ENCODE assay signal across 8 mouse cellular contexts in genomic region chr6:88199718-88200692, GRCm38 (mm10). TPM values are rescaled to one million over a fixed set of nuclear protein-coding genes. Genes with fewer than 3 reads are reported as not detected.
DNase-seq lines count a peak whose midpoint lies in the region; ATAC-seq and TF ChIP-seq lines count a peak whose summit lies in the region.

No protein-coding gene starts in this region.

- H3K27me3 ChIP-seq in E14TG2a.4 (ENCODE audit: insufficient read depth, low read length): peaks cover 99% of the 10 kb centered on the region
- H3K27me3 ChIP-seq in heart, embryonic 16.5 days (ENCODE audit: control insufficient read depth, insufficient read depth, low read length): peaks cover 85% of the 10 kb centered on the region
- H3K27me3 ChIP-seq in liver, embryonic 16.5 days (ENCODE audit: control insufficient read depth, insufficient read depth, low read depth, low read length): peaks cover 94% of the 10 kb centered on the region

- WGBS in heart, embryonic 16.5 days: 7% methylated on average over 50 of the region's 50 CpGs
- 19% methylated on average over 50 of the region's 50 CpGs for WGBS in liver, embryonic 16.5 days (ENCODE audit: insufficient replicate concordance)

- H3K9ac ChIP-seq in heart, embryonic 16.5 days (ENCODE audit: low read length): peak overlapping the region; percentile 71
- no peak overlapping the region for H3K9ac ChIP-seq in liver, embryonic 16.5 days (ENCODE audit: low read depth, low read length)

- H3K4me1 ChIP-seq in E14TG2a.4 (replicated peaks; ENCODE audit: low read depth, low read length): peaks cover 82% of the 10 kb centered on the region
- H3K4me1 ChIP-seq in heart, embryonic 16.5 days (ENCODE audit: control insufficient read depth, insufficient read depth, low read length): peaks cover 26% of the 10 kb centered on the region
- H3K4me1 ChIP-seq in liver, embryonic 16.5 days (ENCODE audit: control insufficient read depth, low read depth, low read length): peaks cover 43% of the 10 kb centered on the region

- no peaks in the 10 kb centered on the region for H3K36me3 ChIP-seq in E14TG2a.4 (ENCODE audit: insufficient read depth, low read length)
- no peaks in the 10 kb centered on the region for H3K36me3 ChIP-seq in heart, embryonic 16.5 days (ENCODE audit: control insufficient read depth, insufficient read depth)
- no peaks in the 10 kb centered on the region for H3K36me3 ChIP-seq in liver, embryonic 16.5 days (ENCODE audit: control insufficient read depth, insufficient read depth)

- TF ChIP-seq CTCF in E14TG2a.4 (conservative IDR thresholded peaks at IDR 0.05; ENCODE audit: low read length): no peak

- ATAC-seq in heart, embryonic 16.5 days (replicated peaks; ENCODE audit: extremely low read depth, insufficient read depth, low FRiP score): no peak
- ATAC-seq in liver, embryonic 16.5 days (ENCODE audit: low read depth): no peak

- H3K4me2 ChIP-seq in heart, embryonic 16.5 days (ENCODE audit: low read depth, low read length): peak overlapping the region; percentile 72
- peak overlapping the region; percentile 69 for H3K4me2 ChIP-seq in liver, embryonic 16.5 days (ENCODE audit: low read depth, low read length)

- H3K4me3 ChIP-seq in E14TG2a.4 (replicated peaks; ENCODE audit: low read length): peak overlapping the region; percentile 74
- H3K4me3 ChIP-seq in heart, embryonic 16.5 days (ENCODE audit: low read length): peak overlapping the region; percentile 63
- H3K4me3 ChIP-seq in liver, embryonic 16.5 days (ENCODE audit: low read depth, low read length): peak overlapping the region; percentile 53

- H3K9me3 ChIP-seq in E14TG2a.4 (ENCODE audit: low read length): 0 out of 2 replicates have a peak, but pooled peaks cover 2% of the 10 kb centered on the region
- no peaks in the 10 kb centered on the region for H3K9me3 ChIP-seq in heart, embryonic 16.5 days (replicated peaks; ENCODE audit: control insufficient read depth, low read length)
- no peaks in the 10 kb centered on the region for H3K9me3 ChIP-seq in liver, embryonic 16.5 days (replicated peaks; ENCODE audit: control insufficient read depth, low read length)

- no peak overlapping the region for H3K27ac ChIP-seq in heart, embryonic 16.5 days (ENCODE audit: low read length)
- H3K27ac ChIP-seq in liver, embryonic 16.5 days (ENCODE audit: low read length): no peak overlapping the region

- peak; percentile 48 for DNase-seq in MN1 (ENCODE audit: low spot score)
- no peak for DNase-seq in frontal cortex, postnatal 36 days (ENCODE audit: low spot score in 2 of 2)
- DNase-seq in cerebellum, postnatal 14 days: no peak
- DNase-seq in gastrocnemius, adult 18-20 months (ENCODE audit: low spot score): no peak
- no peak for DNase-seq in cerebellum, postnatal 10 days

RNA-seq across cellular contexts. Expression of gene Gata2, which starts 6.3 kb away (rescaled TPM):
- 14.9 and 15.5 TPM in 2 replicates for polyA plus RNA-seq in heart, embryonic 16.5 days (2015; fragmentation: Nextera tagmentation; extraction: Ambion mirVana)
- polyA plus RNA-seq in liver, embryonic 16.5 days (2015; fragmentation: Nextera tagmentation; extraction: Ambion mirVana): 3.0 and 3.7 TPM in 2 replicates
- total RNA-seq in gastrocnemius, adult 18-20 months (2021): 1 to 10 TPM; 5.7 to 6.6 TPM

RNA-seq across cellular contexts. Expression of gene Dnajb8, which starts 22.1 kb away (rescaled TPM):
- not detected in 2 replicates for polyA plus RNA-seq in heart, embryonic 16.5 days (2015; fragmentation: Nextera tagmentation; extraction: Ambion mirVana)
- polyA plus RNA-seq in liver, embryonic 16.5 days (2015; fragmentation: Nextera tagmentation; extraction: Ambion mirVana): not detected in 2 replicates
- total RNA-seq in gastrocnemius, adult 18-20 months (2021): not detected
